Mouse (Mus musculus) liver, adult 2 months (tissue): ENCODE data around the gene Wdr54. TPM values are rescaled to one million over a fixed set of nuclear protein-coding genes. Genes with fewer than 3 reads are reported as not detected.
"Not testable (repeated sequence)": the region's sequence is repeated elsewhere in the genome, so short reads cannot be mapped to it uniquely, and the experiment has no call there.

Experiments
- DNase-seq: peaks from one replicate; pipeline ENCODE4 v3.0.0-alpha.2; 2011; ENCODE audit warnings: low read depth, low spot score; ENCODE audit errors: extremely low read depth
- H3K27ac ChIP-seq: fragments of 200-500 bp; replicated peaks from 2 replicates; pipeline ENCODE4 v1.5.1; 2012; ENCODE audit warnings: low read depth, mild to moderate bottlenecking, control low read depth, inconsistent platforms, low read length; ENCODE audit not compliant: insufficient read depth
- H3K27me3 ChIP-seq: fragments of 200-500 bp; 2 replicates; pipeline ENCODE4 v1.6.1; 2012; ENCODE audit warnings: mild to moderate bottlenecking, moderate library complexity, low read length, inconsistent platforms; ENCODE audit not compliant: control insufficient read depth, insufficient read depth
- H3K36me3 ChIP-seq: fragments of 200-500 bp; 2 replicates; pipeline ENCODE4 v1.6.1; 2012; ENCODE audit warnings: low read length, inconsistent platforms; ENCODE audit not compliant: control insufficient read depth, insufficient read depth
- H3K4me1 ChIP-seq: fragments of 200-500 bp; 2 replicates; pipeline ENCODE4 v1.6.1; 2011; ENCODE audit warnings: low read length; ENCODE audit not compliant: control insufficient read depth, insufficient read depth
- H3K4me3 ChIP-seq: fragments of 200-500 bp; 2 replicates; pipeline ENCODE4 v1.5.1; 2011; ENCODE audit warnings: low read depth, mild to moderate bottlenecking, control low read depth, low read length, moderate library complexity; ENCODE audit not compliant: insufficient read depth
- H3K79me2 ChIP-seq: fragments of 200-500 bp; 2 replicates; pipeline ENCODE4 v1.6.1; 2012; ENCODE audit warnings: inconsistent platforms, mild to moderate bottlenecking, low read length, moderate library complexity; ENCODE audit not compliant: control insufficient read depth, insufficient read depth
- H3K9ac ChIP-seq: fragments of 200-500 bp; 2 replicates; pipeline ENCODE4 v1.6.1; 2012; ENCODE audit warnings: low read depth, mild to moderate bottlenecking, control low read depth, inconsistent platforms, low read length
- CTCF ChIP-seq: fragments of 200-500 bp; IDR thresholded peaks from 2 replicates; pipeline ENCODE4 v1.5.1; 2011; ENCODE audit warnings: low read depth, low read length, control low read depth
- POLR2A ChIP-seq: fragments of 200-500 bp; IDR thresholded peaks from 2 replicates; pipeline ENCODE4 v1.6.1; 2011; ENCODE audit warnings: low read length, control low read depth; ENCODE audit not compliant: insufficient read depth; ENCODE audit errors: extremely low read depth
- WGBS: fragments of 180-500 bp; shearing (Covaris S2); methylation state at CpG from one replicate; pipeline ENCODE4 v1.1.7; 2018; 5-methylcytosine and 5-hydroxymethylcytosine counted together
- polyA plus RNA-seq: library from polyadenylated mRNA; depleted of rRNA; stranded (reverse); fragments of >200 nt; gene quantifications from 2 replicates; pipeline ENCODE4 v1.2.3, GENCODE M21; 2012
- total RNA-seq: library from RNA; depleted of rRNA; stranded (reverse); fragments of >200 nt; gene quantifications from 2 replicates; pipeline ENCODE4 v1.2.3, GENCODE M21; 2014

Gene Wdr54
- total and polyA plus RNA-seq, 2 experiments = 0.28 to 1.7 TPM

GRCm38 (mm10) chr6:83165026-83165606 is 8.9 kb upstream of the Wdr54 start:
- Histone ChIP-seq H3K27ac (peak overlapping the region; percentile 42), H3K9ac (peak overlapping the region; percentile 63), H3K79me2 (peaks cover 17% of the 10 kb centered on the region; the same call in 1 of the 2 replicates), H3K36me3 (no peaks in the 10 kb centered on the region), H3K4me1 (peaks cover 5% of the 10 kb centered on the region; the same call in 1 of the 2 replicates), H3K4me3 (peak overlapping the region; percentile 48), H3K27me3 (no peaks in the 10 kb centered on the region)
- 2% methylated on average over 6 of the region's 6 CpGs for WGBS
- TF ChIP-seq CTCF = no peak
- TF ChIP-seq POLR2A = no peak
- DNase-seq = peak; percentile 58

- peak; percentile 60 for TF ChIP-seq CTCF
- no peak for TF ChIP-seq POLR2A
Observed at GRCm38 (mm10) chr6:83162701-83163100, 6.5 kb upstream of the Wdr54 start.

GRCm38 (mm10) chr6:83161921-83162641 is 5.9 kb upstream of the Wdr54 start:
- H3K4me3 ChIP-seq = peak overlapping the region; percentile 44
- H3K79me2 ChIP-seq = peaks cover 6% of the 10 kb centered on the region; the same call in 1 of the 2 replicates
- WGBS = 1% methylated on average over 49 of the region's 49 CpGs
- H3K9ac ChIP-seq = peak overlapping the region; percentile 84
- peak; percentile 72 for DNase-seq
- no peaks in the 10 kb centered on the region for H3K27me3 ChIP-seq
- H3K27ac ChIP-seq = peak overlapping the region; percentile 68
- H3K4me1 ChIP-seq = peaks cover 5% of the 10 kb centered on the region; the same call in 1 of the 2 replicates
- H3K36me3 ChIP-seq = no peaks in the 10 kb centered on the region
- TF ChIP-seq POLR2A (0 out of 2 replicates have a peak, but pooled peaks have one; percentile 52), CTCF (peak; percentile 20; the same call in 1 of the 2 replicates)

More at GRCm38 (mm10) chr6:83162701-83163100, 6.5 kb upstream of the Wdr54 start:
- Histone ChIP-seq H3K27ac (peak overlapping the region; percentile 68), H3K4me1 (peaks cover 5% of the 10 kb centered on the region; the same call in 1 of the 2 replicates), H3K36me3 (no peaks in the 10 kb centered on the region), H3K9ac (peak overlapping the region; percentile 84; the same call in 1 of the 2 replicates), H3K4me3 (peak overlapping the region; percentile 44), H3K27me3 (no peaks in the 10 kb centered on the region), H3K79me2 (peaks cover 6% of the 10 kb centered on the region; the same call in 1 of the 2 replicates)
- peak; percentile 74 for DNase-seq
- WGBS = 1% methylated on average over 8 of the region's 8 CpGs

GRCm38 (mm10) chr6:83161442-83161841 is 5.2 kb upstream of the Wdr54 start:
- Histone ChIP-seq H3K79me2 (peaks cover 6% of the 10 kb centered on the region; the same call in 1 of the 2 replicates), H3K4me1 (peaks cover 5% of the 10 kb centered on the region; the same call in 1 of the 2 replicates), H3K9ac (peak overlapping the region; percentile 84), H3K4me3 (peak overlapping the region; percentile 44; the same call in 1 of the 2 replicates), H3K36me3 (no peaks in the 10 kb centered on the region), H3K27ac (no peak overlapping the region), H3K27me3 (no peaks in the 10 kb centered on the region)
- TF ChIP-seq POLR2A (no peak), CTCF (no peak)
- 43% methylated on average over 19 of the region's 19 CpGs for WGBS
- DNase-seq = no peak

GRCm38 (mm10) chr6:83159456-83159855 is 3.3 kb upstream of the Wdr54 start:
- not testable (repeated sequence) for H3K27me3 ChIP-seq, H3K79me2 ChIP-seq
- DNase-seq = peak; percentile 50

More at GRCm38 (mm10) chr6:83159456-83159855, 3.3 kb upstream of the Wdr54 start:
- H3K4me1 ChIP-seq, H3K27ac ChIP-seq, H3K4me3 ChIP-seq, H3K36me3 ChIP-seq, H3K9ac ChIP-seq: not testable (repeated sequence)
- WGBS = 32% methylated on average over 3 of the region's 3 CpGs
- 0 out of 2 replicates have a peak, but pooled peaks have one; percentile 11 for TF ChIP-seq CTCF
